Mouse (Mus musculus) midbrain, embryonic 10.5 days (tissue): ENCODE measurements at regions not wholly inside any gene's neighbourhood (a gene's known extent, or its start where the extent isn't known, plus 50 kb on each side); places are given as distances from the start of the nearest gene placed in this dataset.

Experiments used
- DNase-seq: peaks from one replicate; pipeline ENCODE4 v3.0.0-alpha.2; 2017; ENCODE audit warnings: low spot score
- H3K27ac ChIP-seq: fragments of 300-500 bp; sonication (generic); replicated peaks from 2 replicates; pipeline ENCODE4 v1.5.1; 2016; ENCODE audit warnings: mild to moderate bottlenecking
- H3K27me3 ChIP-seq: fragments of 300-500 bp; sonication (generic); 2 replicates; pipeline ENCODE4 v1.6.1; 2016; ENCODE audit warnings: low read depth, mild to moderate bottlenecking; ENCODE audit not compliant: poor library complexity, severe bottlenecking
- H3K36me3 ChIP-seq: fragments of 300-500 bp; sonication (generic); 2 replicates; pipeline ENCODE4 v1.6.1; 2016; ENCODE audit warnings: mild to moderate bottlenecking, moderate library complexity
- H3K4me1 ChIP-seq: fragments of 300-500 bp; sonication (generic); 2 replicates; pipeline ENCODE4 v1.6.1; 2016
- H3K4me3 ChIP-seq: fragments of 300-500 bp; sonication (generic); 2 replicates; pipeline ENCODE4 v1.5.1; 2016; ENCODE audit warnings: mild to moderate bottlenecking, moderate library complexity
- H3K9me3 ChIP-seq: fragments of 300-500 bp; sonication (generic); replicated peaks from 2 replicates; pipeline ENCODE4 v1.6.1; 2016; ENCODE audit warnings: mild to moderate bottlenecking
- WGBS: fragments of 180-500 bp; shearing (Covaris S2); methylation state at CpG from one replicate; pipeline ENCODE4 v1.1.7; 2016; 5-methylcytosine and 5-hydroxymethylcytosine counted together

DNA sequence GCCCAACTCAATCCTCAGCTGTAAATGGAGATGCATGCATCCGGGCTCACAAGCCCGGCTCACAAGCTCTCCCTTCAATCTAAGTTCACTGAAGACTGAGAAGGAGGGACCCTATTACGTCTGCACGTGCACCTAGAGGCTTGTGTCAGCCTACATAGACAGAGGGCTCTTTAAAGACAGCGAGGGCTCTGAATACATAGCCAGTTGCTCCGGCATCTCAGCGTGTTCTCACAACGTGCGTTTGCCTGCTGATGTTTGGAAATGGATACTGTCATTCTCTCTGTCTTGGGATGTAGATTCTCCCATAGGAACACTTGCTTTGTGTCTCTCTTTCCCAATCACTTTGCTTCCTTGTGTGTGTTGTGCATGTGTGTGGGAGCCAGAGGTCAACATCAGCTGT lies 83.8 kb downstream of the Sox9 start:
- H3K36me3 ChIP-seq = no peaks in the 10 kb centered on the region
- H3K27me3 ChIP-seq = peaks cover 51% of the 10 kb centered on the region
- DNase-seq = no peak
- no peak overlapping the region; the same call in 1 of the 2 replicates for H3K27ac ChIP-seq
- WGBS = 90% methylated on average over 9 of the region's 9 CpGs
- no peak overlapping the region for H3K4me3 ChIP-seq
- H3K4me1 ChIP-seq = peaks cover 56% of the 10 kb centered on the region
- H3K9me3 ChIP-seq = no peaks in the 10 kb centered on the region

GRCm38 (mm10) chr11:112869571-112869970 lies 87.5 kb downstream of the Sox9 start:
- Histone ChIP-seq H3K9me3 (no peaks in the 10 kb centered on the region), H3K27ac (peak overlapping the region; percentile 91), H3K4me3 (peak overlapping the region; percentile 38), H3K36me3 (no peaks in the 10 kb centered on the region), H3K4me1 (peaks cover 53% of the 10 kb centered on the region), H3K27me3 (peaks cover 75% of the 10 kb centered on the region)
- DNase-seq = no peak
- 18% methylated on average over 5 of the region's 5 CpGs for WGBS

GRCm38 (mm10) chr11:112870201-112871035 lies 88.4 kb downstream of the Sox9 start:
- Histone ChIP-seq H3K27ac (peak overlapping the region; percentile 91), H3K4me3 (peak overlapping the region; percentile 38), H3K36me3 (no peaks in the 10 kb centered on the region), H3K9me3 (no peaks in the 10 kb centered on the region), H3K4me1 (peaks cover 53% of the 10 kb centered on the region), H3K27me3 (peaks cover 70% of the 10 kb centered on the region)
- under 1% methylated on average over 17 of the region's 17 CpGs for WGBS
- DNase-seq = peak; percentile 92

GRCm38 (mm10) chr11:112872677-112873367 lies 90.8 kb downstream of the Sox9 start:
- H3K27ac ChIP-seq = peak overlapping the region; percentile 91
- no peaks in the 10 kb centered on the region for H3K36me3 ChIP-seq
- peaks cover 67% of the 10 kb centered on the region for H3K4me1 ChIP-seq
- WGBS = 56% methylated on average over 11 of the region's 11 CpGs
- H3K9me3 ChIP-seq = no peaks in the 10 kb centered on the region
- no peak overlapping the region for H3K4me3 ChIP-seq
- no peak for DNase-seq
- H3K27me3 ChIP-seq = peaks cover 48% of the 10 kb centered on the region

DNA sequence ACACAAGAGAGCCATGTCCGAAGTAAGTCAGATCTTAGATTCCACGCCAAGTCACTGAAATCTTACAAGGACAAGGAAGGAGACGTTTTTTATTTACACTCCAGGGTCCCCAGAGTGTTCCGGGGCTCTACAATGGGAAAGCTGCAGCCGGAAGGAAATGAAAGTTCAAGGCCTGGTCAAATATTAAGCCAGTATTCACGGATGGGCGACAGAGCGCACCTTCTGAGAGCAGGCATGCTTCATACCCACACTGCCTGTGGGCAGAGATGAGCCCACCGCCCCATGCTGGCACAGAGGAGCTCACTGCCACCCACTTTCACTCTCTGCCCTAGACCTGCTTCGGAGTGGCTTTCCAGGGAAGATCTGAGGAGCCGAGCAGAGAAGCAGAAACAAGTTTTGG lies 92.2 kb downstream of the Sox9 start:
- no peak overlapping the region for H3K4me3 ChIP-seq
- H3K27ac ChIP-seq = peak overlapping the region; percentile 91; the same call in 1 of the 2 replicates
- no peaks in the 10 kb centered on the region for H3K36me3 ChIP-seq
- 91% methylated on average over 11 of the region's 11 CpGs for WGBS
- no peak for DNase-seq
- peaks cover 57% of the 10 kb centered on the region for H3K4me1 ChIP-seq
- peaks cover 38% of the 10 kb centered on the region for H3K27me3 ChIP-seq
- H3K9me3 ChIP-seq = no peaks in the 10 kb centered on the region

DNA sequence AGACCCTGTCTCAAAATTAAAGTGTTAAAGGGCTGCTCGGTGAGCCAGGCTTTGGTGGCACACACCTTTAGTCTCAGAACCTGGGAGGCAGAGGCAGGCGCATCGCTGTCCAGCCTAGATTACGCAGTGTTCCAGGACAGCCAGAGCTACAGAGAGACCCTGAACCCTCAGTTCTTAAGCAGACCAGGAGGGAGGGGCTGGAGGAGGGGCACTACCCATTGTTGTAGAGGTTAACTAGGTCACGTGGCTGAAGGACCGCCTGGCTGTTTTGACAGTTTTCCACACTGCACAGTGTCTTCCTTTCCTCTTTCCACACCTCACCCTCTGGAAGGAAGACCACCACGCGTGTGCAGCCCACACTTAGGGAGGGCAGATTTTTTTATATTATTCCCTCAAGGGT lies 94.2 kb downstream of the Sox9 start:
- Histone ChIP-seq H3K9me3 (no peaks in the 10 kb centered on the region), H3K27ac (peak overlapping the region; percentile 63; the same call in 1 of the 2 replicates), H3K27me3 (peaks cover 34% of the 10 kb centered on the region), H3K4me3 (no peak overlapping the region), H3K4me1 (peaks cover 37% of the 10 kb centered on the region), H3K36me3 (no peaks in the 10 kb centered on the region)
- WGBS = 52% methylated on average over 8 of the region's 8 CpGs
- peak; percentile 44 for DNase-seq

- Histone ChIP-seq H3K4me3 (no peak overlapping the region), H3K27me3 (peaks cover 12% of the 10 kb centered on the region; the same call in 1 of the 2 replicates), H3K27ac (no peak overlapping the region), H3K9me3 (no peaks in the 10 kb centered on the region), H3K4me1 (peaks cover 15% of the 10 kb centered on the region), H3K36me3 (no peaks in the 10 kb centered on the region)
- DNase-seq = no peak
Measured at GRCm38 (mm10) chr11:112878436-112878835, 96.4 kb downstream of the Sox9 start.

DNA sequence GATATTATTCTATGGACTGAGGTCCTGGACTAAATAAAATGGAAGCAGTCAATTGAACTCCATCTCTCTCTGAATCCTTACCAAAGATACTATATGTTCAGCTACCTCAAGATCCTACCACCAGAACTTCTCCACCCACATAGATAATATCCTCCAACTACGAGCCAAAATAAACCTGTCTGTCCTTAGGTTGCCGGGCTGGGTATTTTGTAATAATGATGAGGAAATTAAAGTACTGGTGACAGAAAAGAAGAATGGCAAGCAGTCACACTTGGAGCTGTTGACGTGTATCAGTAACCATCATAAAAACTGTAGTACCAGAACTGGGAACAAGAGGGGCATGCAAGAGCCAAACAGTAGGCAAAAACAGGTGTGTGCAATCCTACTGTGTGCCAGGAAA lies 98.7 kb downstream of the Sox9 start:
- no peaks in the 10 kb centered on the region for H3K36me3 ChIP-seq
- no peak overlapping the region for H3K27ac ChIP-seq
- whole genome bisulfite sequencing = 91% methylated on average over 3 of the region's 3 CpGs
- H3K9me3 ChIP-seq = no peaks in the 10 kb centered on the region
- H3K27me3 ChIP-seq = no peaks in the 10 kb centered on the region
- peaks cover 18% of the 10 kb centered on the region for H3K4me1 ChIP-seq
- H3K4me3 ChIP-seq = no peak overlapping the region
- no peak for DNase-seq

DNA sequence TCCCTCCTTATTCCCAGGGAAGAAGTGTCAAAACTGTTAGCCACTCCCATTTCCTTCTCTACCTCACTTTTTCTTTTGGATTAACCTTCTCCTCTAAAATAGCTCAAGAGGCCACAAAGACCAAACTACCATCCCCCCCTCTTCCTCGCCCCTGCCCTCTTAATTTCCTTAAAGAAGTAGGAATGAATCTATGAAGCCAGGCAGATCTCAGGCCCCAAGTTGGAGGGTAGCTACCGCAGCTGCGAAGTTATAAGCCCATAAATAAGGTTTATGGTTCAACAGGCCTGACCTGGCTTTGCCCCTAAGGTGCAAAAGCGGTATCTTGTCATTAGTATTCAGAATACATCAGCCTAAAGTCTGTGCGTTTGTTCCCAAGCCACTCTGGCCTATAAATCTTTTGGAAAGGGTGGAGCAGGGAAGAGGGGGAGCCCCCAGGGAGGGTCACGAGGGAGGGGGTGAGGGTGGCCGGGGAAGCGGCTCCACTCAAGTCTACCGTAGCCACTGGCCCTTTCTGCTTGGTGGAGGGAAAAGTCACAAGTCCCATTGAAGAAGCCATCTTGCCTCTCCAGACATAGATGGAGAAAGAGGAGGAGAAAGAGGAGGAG lies 103.4 kb downstream of the Sox9 start:
- Histone ChIP-seq H3K4me3 (no peak overlapping the region), H3K4me1 (peaks cover 11% of the 10 kb centered on the region), H3K9me3 (no peaks in the 10 kb centered on the region), H3K27ac (0 out of 2 replicates have a peak overlapping the region, but pooled peaks have one; percentile 63), H3K27me3 (no peaks in the 10 kb centered on the region), H3K36me3 (no peaks in the 10 kb centered on the region)
- 72% methylated on average over 9 of the region's 9 CpGs for WGBS
- no peak for DNase-seq

- H3K36me3 ChIP-seq = no peaks in the 10 kb centered on the region
- H3K4me1 ChIP-seq = peaks cover 11% of the 10 kb centered on the region
- WGBS = 92% methylated on average over 16 of the region's 16 CpGs
- H3K27me3 ChIP-seq = no peaks in the 10 kb centered on the region
- DNase-seq = no peak
- no peak overlapping the region for H3K4me3 ChIP-seq
- peak overlapping the region; percentile 38; the same call in 1 of the 2 replicates for H3K27ac ChIP-seq
- no peaks in the 10 kb centered on the region for H3K9me3 ChIP-seq
Measured at GRCm38 (mm10) chr11:112886139-112886538, 104.1 kb downstream of the Sox9 start.

DNA sequence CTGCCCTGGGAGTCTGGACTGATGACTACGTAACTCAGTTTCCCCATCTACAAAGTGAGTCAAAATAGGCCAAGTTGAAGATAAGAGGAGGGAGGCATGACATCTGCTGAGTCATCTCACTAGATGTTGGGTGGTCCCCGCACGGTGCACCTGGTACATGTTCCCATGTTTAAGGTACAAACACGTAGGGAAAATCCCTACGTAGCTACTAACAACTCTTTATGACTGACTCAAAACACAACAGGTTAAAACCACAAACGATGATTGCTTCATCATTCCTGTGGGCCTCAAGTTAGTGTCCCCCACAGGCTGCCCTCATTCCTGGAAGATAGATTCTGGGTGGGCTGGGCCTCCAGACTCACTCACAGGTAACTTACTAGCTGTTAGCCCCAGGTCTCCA lies 107.7 kb downstream of the Sox9 start:
- no peak overlapping the region for H3K27ac ChIP-seq
- no peak for DNase-seq
- no peak overlapping the region for H3K4me3 ChIP-seq
- H3K27me3 ChIP-seq = no peaks in the 10 kb centered on the region
- 94% methylated on average over 6 of the region's 6 CpGs for WGBS
- no peaks in the 10 kb centered on the region for H3K36me3 ChIP-seq
- H3K4me1 ChIP-seq = peaks cover 11% of the 10 kb centered on the region
- H3K9me3 ChIP-seq = no peaks in the 10 kb centered on the region

GRCm38 (mm10) chr11:112897597-112897996 lies 115.6 kb downstream of the Sox9 start:
- Histone ChIP-seq H3K9me3 (no peaks in the 10 kb centered on the region; the same call in 1 of the 2 replicates), H3K27me3 (no peaks in the 10 kb centered on the region), H3K4me3 (no peak overlapping the region), H3K36me3 (no peaks in the 10 kb centered on the region), H3K4me1 (no peaks in the 10 kb centered on the region), H3K27ac (no peak overlapping the region)
- DNase-seq = no peak
- WGBS = 82% methylated on average over 2 of the region's 2 CpGs

DNA sequence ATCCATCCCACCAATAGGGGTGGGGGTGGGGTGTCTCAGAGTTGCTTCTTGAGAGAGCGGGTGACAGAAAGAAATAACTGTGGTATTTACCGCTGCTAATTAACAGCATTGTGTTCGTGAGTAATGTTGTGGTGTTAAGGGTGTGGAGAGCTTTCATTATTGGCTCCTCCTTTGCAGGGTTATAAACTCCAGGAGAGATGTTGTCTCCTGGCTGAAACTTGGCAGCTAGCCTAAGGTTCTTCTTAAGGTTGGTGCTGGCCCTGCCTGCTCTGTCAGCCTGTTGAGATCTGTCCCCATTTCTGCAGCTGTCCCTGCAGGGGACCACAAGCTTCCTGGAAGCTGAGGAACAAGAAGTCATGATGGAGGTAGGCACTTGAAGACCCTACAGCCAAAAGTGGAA lies 120.6 kb downstream of the Sox9 start:
- no peak overlapping the region for H3K27ac ChIP-seq
- H3K9me3 ChIP-seq = no peaks in the 10 kb centered on the region
- WGBS = 93% methylated on average over 3 of the region's 3 CpGs
- no peaks in the 10 kb centered on the region for H3K36me3 ChIP-seq
- DNase-seq = no peak
- no peaks in the 10 kb centered on the region for H3K4me1 ChIP-seq
- no peak overlapping the region for H3K4me3 ChIP-seq
- no peaks in the 10 kb centered on the region for H3K27me3 ChIP-seq
